Mouse (Mus musculus): ENCODE data around the gene Ccdc9b. TPM values are rescaled to one million over a fixed set of nuclear protein-coding genes. Genes with fewer than 3 reads are reported as not detected.

Gene Ccdc9b
- not detected for total RNA-seq (2023)

GRCm38 (mm10) chr2:118761906-118762783, at the start of gene Ccdc9b:
Ccdc9b (minus strand) TSS chr2:118762661.

GRCm38 (mm10) chr2:118779504-118780480, 17.3 kb upstream of the Ccdc9b start, which contains the start of gene Disp2:
Disp2 (plus strand) TSS chr2:118779719.

GRCm38 (mm10) chr2:118772158-118772874, 9.9 kb upstream of the Ccdc9b start, which contains the start of gene Phgr1:
Phgr1 (plus strand) TSS chr2:118772769.

GRCm38 (mm10) chr2:118745232-118745884, 17.1 kb downstream of the Ccdc9b start, which contains the start of gene Inafm2:
Inafm2 (plus strand) TSS chr2:118745758.

GRCm38 (mm10) chr2:118728337-118728736, 34.1 kb downstream of the Ccdc9b start, which contains the start of gene Plcb2:
Plcb2 (minus strand) TSS chr2:118728438.

Other genes starting within 250 kb of the Ccdc9b start
- gene Bmf, start 213.0 kb downstream of the Ccdc9b start, total RNA-seq (2023): 8.6 TPM
- gene Bub1b, start 164.4 kb downstream of the Ccdc9b start, total RNA-seq (2023): 2.4 TPM
- gene Pak6, start 99.4 kb downstream of the Ccdc9b start, total RNA-seq (2023): 0.12 TPM
- gene Ankrd63, start 58.7 kb downstream of the Ccdc9b start, total RNA-seq (2023): 0.88 TPM
- 96.4 TPM for gene Plcb2, start 34.2 kb downstream of the Ccdc9b start, total RNA-seq (2023)
- gene Inafm2, start 16.9 kb downstream of the Ccdc9b start, total RNA-seq (2023): 18.5 TPM
- not detected for gene Phgr1, start 10.1 kb upstream of the Ccdc9b start, total RNA-seq (2023)
- not detected for gene Disp2, start 17.1 kb upstream of the Ccdc9b start, total RNA-seq (2023)
- 5.5 TPM for gene Knstrn, start 51.3 kb upstream of the Ccdc9b start, total RNA-seq (2023)
- gene Ivd, start 99.3 kb upstream of the Ccdc9b start, total RNA-seq (2023): 65.2 TPM
- 33.9 TPM for gene Bahd1, start 137.7 kb upstream of the Ccdc9b start, total RNA-seq (2023)
- 1.3 TPM for gene Chst14, start 163.8 kb upstream of the Ccdc9b start, total RNA-seq (2023)